Mouse (Mus musculus): Measurements from ENCODE around the gene Smc5.

GRCm38 (mm10) chr19:23187732-23188131 lies 86.0 kb downstream of the Smc5 start:
- no peak for TF ChIP-seq CTCF (IDR thresholded peaks at IDR 0.05; ENCODE audit: low read depth, low read length)
- TF ChIP-seq POLR2A (IDR thresholded peaks at IDR 0.05; ENCODE audit: insufficient read depth, low read length): no peak
- TF ChIP-seq EP300 (IDR thresholded peaks at IDR 0.05; ENCODE audit: insufficient read depth, low read depth, low read length): no peak

All from ES-Bruce4 (cell line).